Mouse (Mus musculus) cerebellum, adult 11 months (tissue): ENCODE measurements around the gene Med29.
A peak's percentile ranks its signal among the peaks of the same experiment; 100 is the strongest.

Source experiments
- DNase-seq: peaks from one replicate; pipeline ENCODE4 v3.0.0; 2022

Gene Med29

GRCm38 (mm10) chr7:28374647-28375046 lies 17.9 kb downstream of the Med29 start:
- no peak for DNase-seq

- no peak for DNase-seq
These were observed 18.5 kb downstream of the Med29 start for GRCm38 (mm10) chr7:28373891-28374495.

GRCm38 (mm10) chr7:28373131-28373581 lies 19.4 kb downstream of the Med29 start:
- DNase-seq, result peak; percentile 61

GRCm38 (mm10) chr7:28372251-28373108 lies 20.0 kb downstream of the Med29 start, which contains the start of gene Plekhg2:
Gene Plekhg2, minus strand, starts transcription at chr7:28372599.
- DNase-seq, result peak; percentile 90

GRCm38 (mm10) chr7:28371514-28371989 lies 21.0 kb downstream of the Med29 start:
- no peak for DNase-seq

- DNase-seq, result no peak
These were observed 21.5 kb downstream of the Med29 start for GRCm38 (mm10) chr7:28370977-28371513.

- no peak for DNase-seq
These were observed 22.5 kb downstream of the Med29 start for GRCm38 (mm10) chr7:28370051-28370450.

- DNase-seq, result no peak
These were observed 24.1 kb downstream of the Med29 start for GRCm38 (mm10) chr7:28368276-28368920.

- no peak for DNase-seq
These were observed 24.7 kb downstream of the Med29 start for GRCm38 (mm10) chr7:28367663-28368275.

- DNase-seq, result no peak
These were observed 30.0 kb downstream of the Med29 start for GRCm38 (mm10) chr7:28362441-28363060.

GRCm38 (mm10) chr7:28361647-28362341 lies 30.7 kb downstream of the Med29 start:
- no peak for DNase-seq

- DNase-seq, result no peak
These were observed 32.2 kb downstream of the Med29 start for GRCm38 (mm10) chr7:28360291-28360690.

GRCm38 (mm10) chr7:28359854-28360253 lies 32.7 kb downstream of the Med29 start:
- DNase-seq, result no peak

GRCm38 (mm10) chr7:28358431-28358830 lies 34.1 kb downstream of the Med29 start:
- no peak for DNase-seq

GRCm38 (mm10) chr7:28357984-28358383 lies 34.5 kb downstream of the Med29 start:
- DNase-seq, result no peak

GRCm38 (mm10) chr7:28356981-28357380 lies 35.5 kb downstream of the Med29 start:
- DNase-seq, result no peak

- DNase-seq, result no peak
These were observed 37.3 kb downstream of the Med29 start for GRCm38 (mm10) chr7:28355221-28355620.

- DNase-seq, result no peak
These were observed 37.9 kb downstream of the Med29 start for GRCm38 (mm10) chr7:28354596-28354995.

GRCm38 (mm10) chr7:28354113-28354581 lies 38.4 kb downstream of the Med29 start:
- no peak for DNase-seq

- DNase-seq, result no peak
These were observed 39.2 kb downstream of the Med29 start for GRCm38 (mm10) chr7:28353267-28353666.

GRCm38 (mm10) chr7:28351676-28352191 lies 40.8 kb downstream of the Med29 start:
- no peak for DNase-seq
